Mouse (Mus musculus) hindbrain, embryonic 14.5 days (tissue): ENCODE data around the gene Ezh1. TPM values are rescaled to one million over a fixed set of nuclear protein-coding genes. Genes with fewer than 3 reads are reported as not detected.
"Not testable (repeated sequence)": the region's sequence is repeated elsewhere in the genome, so short reads cannot be mapped to it uniquely, and the experiment has no call there.

ENCODE experiments used
- ATAC-seq: fragments of 200-750 bp; cut with Nextera tagmentation; 2 replicates; pipeline ENCODE4 v1.8.0; 2017; ENCODE audit warnings: moderate number of reproducible peaks, mild to moderate bottlenecking, moderate TSS enrichment, moderate library complexity; ENCODE audit not compliant: low FRiP score
- DNase-seq: peaks from one replicate; pipeline ENCODE4 v3.0.0-alpha.2; 2015; ENCODE audit warnings: low spot score
- H3K27ac ChIP-seq: fragments of 300-500 bp; sonication (generic); 2 replicates; pipeline ENCODE4 v1.5.1; 2014; ENCODE audit warnings: mild to moderate bottlenecking, moderate library complexity
- H3K27me3 ChIP-seq: fragments of 300-500 bp; sonication (generic); 2 replicates; pipeline ENCODE4 v1.6.1; 2014; ENCODE audit warnings: mild to moderate bottlenecking, low read length, mixed read lengths; ENCODE audit not compliant: control insufficient read depth, insufficient read depth
- H3K36me3 ChIP-seq: fragments of 300-500 bp; sonication (generic); replicated peaks from 2 replicates; pipeline ENCODE4 v1.6.1; 2014; ENCODE audit not compliant: control insufficient read depth, insufficient read depth
- H3K4me1 ChIP-seq: fragments of 300-500 bp; sonication (generic); replicated peaks from 2 replicates; pipeline ENCODE4 v1.6.1; 2014; ENCODE audit warnings: antibody characterized with exemption, low read length, mixed read lengths; ENCODE audit not compliant: control insufficient read depth, insufficient read depth
- H3K4me2 ChIP-seq: fragments of 300-500 bp; sonication (generic); replicated peaks from 2 replicates; pipeline ENCODE4 v1.6.1; 2014; ENCODE audit warnings: mild to moderate bottlenecking, moderate library complexity
- H3K4me3 ChIP-seq: fragments of 300-500 bp; sonication (generic); replicated peaks from 2 replicates; pipeline ENCODE4 v1.5.1; 2014; ENCODE audit warnings: mild to moderate bottlenecking, low read length
- H3K9ac ChIP-seq: fragments of 300-500 bp; sonication (generic); 2 replicates; pipeline ENCODE4 v1.6.1; 2014
- H3K9me3 ChIP-seq: fragments of 300-500 bp; sonication (generic); 2 replicates; pipeline ENCODE4 v1.6.1; 2016; ENCODE audit warnings: low read length; ENCODE audit not compliant: control insufficient read depth
- WGBS: fragments of 180-500 bp; shearing (Covaris S2); extraction: QIAGEN DNeasy Blood & Tissue Kit; methylation state at CpG from one replicate; pipeline ENCODE4 v1.1.7; 2014; 5-methylcytosine and 5-hydroxymethylcytosine counted together
- polyA plus RNA-seq: library from polyadenylated mRNA; unstranded; fragments of >200 nt; fragmentation: Nextera tagmentation; extraction: Ambion mirVana; gene quantifications from 2 replicates; pipeline ENCODE4 v1.2.1, GENCODE M21; 2014

Gene Ezh1
- polyA plus RNA-seq, 1 experiment from 2014 or later = 26.9 TPM

GRCm38 (mm10) chr11:101162772-101163171, 63.5 kb downstream of the Ezh1 start:
- Histone ChIP-seq H3K9me3 (no peaks in the 10 kb centered on the region), H3K27me3 (peaks cover 58% of the 10 kb centered on the region), H3K4me2 (no peak overlapping the region), H3K27ac (no peak overlapping the region), H3K9ac (no peak overlapping the region), H3K4me1 (peaks cover 6% of the 10 kb centered on the region; the same call in 1 of the 2 replicates), H3K4me3 (no peak overlapping the region), H3K36me3 (peaks cover 54% of the 10 kb centered on the region)
- DNase-seq = no peak
- 55% methylated on average over 5 of the region's 5 CpGs for WGBS
- ATAC-seq = no peak

- 53% methylated on average over 5 of the region's 5 CpGs for WGBS
- Histone ChIP-seq H3K36me3 (peaks cover 49% of the 10 kb centered on the region), H3K9me3 (no peaks in the 10 kb centered on the region), H3K9ac (no peak overlapping the region), H3K27ac (no peak overlapping the region), H3K4me1 (peaks cover 6% of the 10 kb centered on the region; the same call in 1 of the 2 replicates), H3K4me3 (no peak overlapping the region), H3K27me3 (peaks cover 56% of the 10 kb centered on the region), H3K4me2 (no peak overlapping the region)
- no peak for ATAC-seq
- no peak for DNase-seq
Observed at GRCm38 (mm10) chr11:101162301-101162700, 64.0 kb downstream of the Ezh1 start.

- Histone ChIP-seq H3K9me3 (no peaks in the 10 kb centered on the region), H3K27me3 (peaks cover 50% of the 10 kb centered on the region), H3K4me3 (no peak overlapping the region), H3K27ac (no peak overlapping the region), H3K36me3 (peaks cover 42% of the 10 kb centered on the region), H3K9ac (no peak overlapping the region), H3K4me1 (peaks cover 6% of the 10 kb centered on the region; the same call in 1 of the 2 replicates), H3K4me2 (no peak overlapping the region)
- WGBS = 89% methylated on average over 15 of the region's 15 CpGs
- DNase-seq (no peak), ATAC-seq (no peak)
Observed at GRCm38 (mm10) chr11:101161551-101161950, 64.7 kb downstream of the Ezh1 start.

- 75% methylated on average over 5 of the region's 8 CpGs for WGBS
- ATAC-seq, H3K27ac ChIP-seq, H3K4me3 ChIP-seq, H3K9me3 ChIP-seq, H3K4me2 ChIP-seq, DNase-seq, H3K9ac ChIP-seq, H3K4me1 ChIP-seq: not testable (repeated sequence)
- H3K36me3 ChIP-seq = peaks cover 37% of the 10 kb centered on the region
- peaks cover 45% of the 10 kb centered on the region for H3K27me3 ChIP-seq
Observed at GRCm38 (mm10) chr11:101160981-101161505, 65.2 kb downstream of the Ezh1 start.

GRCm38 (mm10) chr11:101160151-101160550, 66.1 kb downstream of the Ezh1 start:
- not testable (repeated sequence) for ATAC-seq, H3K9ac ChIP-seq, H3K9me3 ChIP-seq, H3K27ac ChIP-seq, DNase-seq, H3K4me3 ChIP-seq, H3K4me2 ChIP-seq
- peaks cover 36% of the 10 kb centered on the region for H3K27me3 ChIP-seq
- peaks cover 31% of the 10 kb centered on the region for H3K36me3 ChIP-seq
- peaks cover 13% of the 10 kb centered on the region for H3K4me1 ChIP-seq
- 68% methylated on average over 8 of the region's 10 CpGs for WGBS

- peak within 1 kb of the TSS; percentile 76 for H3K4me2 ChIP-seq
- peaks cover 5% of the 10 kb centered on the region; the same call in 1 of the 2 replicates for H3K27me3 ChIP-seq
- peak within 1 kb of the TSS; percentile 42 for H3K4me3 ChIP-seq
- 2% methylated on average over 36 of the region's 36 CpGs for WGBS
- peak; percentile 85 for DNase-seq
- no peaks in the 10 kb centered on the region for H3K9me3 ChIP-seq
- no peaks in the 10 kb centered on the region for H3K36me3 ChIP-seq
- H3K9ac ChIP-seq = peak within 1 kb of the TSS; percentile 76
- H3K4me1 ChIP-seq = peaks cover 8% of the 10 kb centered on the region; the same call in 1 of the 2 replicates
- peak; percentile 93 for ATAC-seq
- H3K27ac ChIP-seq = peak within 1 kb of the TSS; percentile 92
Observed at GRCm38 (mm10) chr11:101155728-101156371, 70.4 kb downstream of the Ezh1 start, which contains the start of gene Tubg2. Tubg2 (plus strand) TSS chr11:101155907.

GRCm38 (mm10) chr11:101155151-101155550, 71.1 kb downstream of the Ezh1 start:
- 72% methylated on average over 6 of the region's 6 CpGs for WGBS
- Histone ChIP-seq H3K27ac (peak overlapping the region; percentile 92), H3K4me3 (no peak overlapping the region), H3K4me2 (peak overlapping the region; percentile 76), H3K36me3 (no peaks in the 10 kb centered on the region), H3K9ac (peak overlapping the region; percentile 76; the same call in 1 of the 2 replicates), H3K9me3 (no peaks in the 10 kb centered on the region), H3K4me1 (peaks cover 8% of the 10 kb centered on the region; the same call in 1 of the 2 replicates), H3K27me3 (peaks cover 5% of the 10 kb centered on the region; the same call in 1 of the 2 replicates)
- DNase-seq = no peak
- no peak for ATAC-seq

- no peak for ATAC-seq
Observed at GRCm38 (mm10) chr11:101154648-101155047, 71.6 kb downstream of the Ezh1 start.

GRCm38 (mm10) chr11:101152825-101153224, 73.4 kb downstream of the Ezh1 start:
- no peak overlapping the region for H3K9ac ChIP-seq
- H3K36me3 ChIP-seq = no peaks in the 10 kb centered on the region
- peaks cover 5% of the 10 kb centered on the region; the same call in 1 of the 2 replicates for H3K27me3 ChIP-seq
- DNase-seq (no peak), ATAC-seq (no peak)
- H3K27ac ChIP-seq = no peak overlapping the region
- no peak overlapping the region for H3K4me3 ChIP-seq
- peaks cover 8% of the 10 kb centered on the region; the same call in 1 of the 2 replicates for H3K4me1 ChIP-seq
- 73% methylated on average over 1 of the region's 1 CpGs for WGBS
- H3K4me2 ChIP-seq = no peak overlapping the region
- no peaks in the 10 kb centered on the region for H3K9me3 ChIP-seq

More at GRCm38 (mm10) chr11:101154648-101155047, 71.6 kb downstream of the Ezh1 start:
- no peak overlapping the region for H3K4me2 ChIP-seq
- DNase-seq = no peak
- H3K27ac ChIP-seq = no peak overlapping the region
- no peak overlapping the region for H3K4me3 ChIP-seq
- H3K9ac ChIP-seq = no peak overlapping the region
- peaks cover 5% of the 10 kb centered on the region; the same call in 1 of the 2 replicates for H3K27me3 ChIP-seq
- no peaks in the 10 kb centered on the region for H3K9me3 ChIP-seq
- H3K36me3 ChIP-seq = no peaks in the 10 kb centered on the region
- peaks cover 8% of the 10 kb centered on the region; the same call in 1 of the 2 replicates for H3K4me1 ChIP-seq
